Mouse (Mus musculus) limb, embryonic 14.5 days (tissue): ENCODE results near the gene Zfp458. TPM values are rescaled to one million over a fixed set of nuclear protein-coding genes. Genes with fewer than 3 reads are reported as not detected.

Source experiments
- ATAC-seq: fragments of 200-750 bp; cut with Nextera tagmentation; 2 replicates; pipeline ENCODE4 v1.8.0; 2017; ENCODE audit warnings: low read depth, moderate number of reproducible peaks, moderate TSS enrichment; ENCODE audit not compliant: low FRiP score
- DNase-seq: peaks from one replicate; pipeline ENCODE4 v3.0.0-alpha.2; 2015; ENCODE audit warnings: low spot score
- H3K27ac ChIP-seq: fragments of 300-500 bp; sonication (generic); replicated peaks from 2 replicates; pipeline ENCODE4 v1.5.1; 2014; ENCODE audit warnings: low read depth, mild to moderate bottlenecking, low read length, moderate library complexity, mixed read lengths
- H3K27me3 ChIP-seq: fragments of 300-500 bp; sonication (generic); 2 replicates; pipeline ENCODE4 v1.6.1; 2014; ENCODE audit warnings: low read length, mixed read lengths; ENCODE audit not compliant: control insufficient read depth, insufficient read depth
- H3K36me3 ChIP-seq: fragments of 300-500 bp; sonication (generic); 2 replicates; pipeline ENCODE4 v1.6.1; 2014; ENCODE audit warnings: mild to moderate bottlenecking, low read length, moderate library complexity, mixed read lengths; ENCODE audit not compliant: control insufficient read depth, insufficient read depth
- H3K4me1 ChIP-seq: fragments of 300-500 bp; sonication (generic); 2 replicates; pipeline ENCODE4 v1.6.1; 2014; ENCODE audit warnings: antibody characterized with exemption, low read length, mixed read lengths; ENCODE audit not compliant: control insufficient read depth, insufficient read depth
- H3K4me2 ChIP-seq: fragments of 300-500 bp; sonication (generic); replicated peaks from 2 replicates; pipeline ENCODE4 v1.6.1; 2014; ENCODE audit warnings: low read depth, mild to moderate bottlenecking, low read length, moderate library complexity; ENCODE audit not compliant: severe bottlenecking
- H3K4me3 ChIP-seq: fragments of 300-500 bp; sonication (generic); replicated peaks from 2 replicates; pipeline ENCODE4 v1.5.1; 2014; ENCODE audit warnings: low read length
- H3K9ac ChIP-seq: fragments of 300-500 bp; sonication (generic); 2 replicates; pipeline ENCODE4 v1.6.1; 2014; ENCODE audit warnings: mild to moderate bottlenecking, low read depth, low read length, moderate library complexity; ENCODE audit not compliant: severe bottlenecking
- H3K9me3 ChIP-seq: fragments of 300-500 bp; sonication (generic); 2 replicates; pipeline ENCODE4 v1.6.1; 2016; ENCODE audit warnings: low read length; ENCODE audit not compliant: control insufficient read depth
- POLR2A ChIP-seq: fragments of 200-500 bp; IDR thresholded peaks from 2 replicates; pipeline ENCODE4 v1.8.0; 2012; ENCODE audit warnings: inconsistent platforms, mild to moderate bottlenecking, moderate library complexity, borderline replicate concordance; ENCODE audit not compliant: insufficient read depth, insufficient read length; ENCODE audit errors: extremely low read depth
- whole genome bisulfite sequencing: fragments of 180-500 bp; shearing (Covaris S2); extraction: QIAGEN DNeasy Blood & Tissue Kit; methylation state at CpG from one replicate; pipeline ENCODE4 v1.1.7; 2014; 5-methylcytosine and 5-hydroxymethylcytosine counted together
- polyA plus RNA-seq, 2 experiments: library from polyadenylated mRNA; depleted of rRNA in 1 of 2; stranded (reverse) in 1 of 2; unstranded in 1 of 2; fragments of >200 nt; fragmentation: Nextera tagmentation in 1 of 2; extraction: Ambion mirVana in 1 of 2; gene quantifications; 2 replicates each; pipeline versions ENCODE4 v1.2.1 to v1.2.3; 2012 to 2014

Zfp458 gene
- polyA plus RNA-seq, 2 experiments = 1.6 to 2.0 TPM

GRCm38 (mm10) chr13:67268568-67269369 is 9.5 kb downstream of the Zfp458 start:
- no peak for TF ChIP-seq POLR2A
- 11% methylated on average over 18 of the region's 18 CpGs for WGBS
- no peaks in the 10 kb centered on the region for H3K9me3 ChIP-seq
- peak; percentile 89 for DNase-seq
- no peaks in the 10 kb centered on the region for H3K36me3 ChIP-seq
- no peaks in the 10 kb centered on the region for H3K27me3 ChIP-seq
- peak overlapping the region; percentile 67 for H3K4me2 ChIP-seq
- H3K4me1 ChIP-seq = no peaks in the 10 kb centered on the region
- peak overlapping the region; percentile 63 for H3K9ac ChIP-seq
- peak; percentile 93 for ATAC-seq
- no peak overlapping the region for H3K27ac ChIP-seq
- H3K4me3 ChIP-seq = peak overlapping the region; percentile 63

- ATAC-seq (no peak), DNase-seq (no peak)
- H3K4me2 ChIP-seq = no peak overlapping the region
- H3K9ac ChIP-seq = no peak overlapping the region
- no peaks in the 10 kb centered on the region for H3K4me1 ChIP-seq
- no peaks in the 10 kb centered on the region for H3K36me3 ChIP-seq
- H3K9me3 ChIP-seq = no peaks in the 10 kb centered on the region
- H3K27me3 ChIP-seq = no peaks in the 10 kb centered on the region
- no peak overlapping the region for H3K27ac ChIP-seq
- 56% methylated on average over 4 of the region's 4 CpGs for WGBS
- H3K4me3 ChIP-seq = no peak overlapping the region
- no peak for TF ChIP-seq POLR2A
Measured at GRCm38 (mm10) chr13:67214015-67214607, 64.2 kb downstream of the Zfp458 start.

Other genes starting within 250 kb of the Zfp458 start
- gene Zfp712, start 217.3 kb downstream of the Zfp458 start, polyA plus RNA-seq (2012; rRNA removed) = 1.7 and 2.0 TPM in 2 replicates
- 4.9 and 5.2 TPM in 2 replicates for gene Zfp712, start 217.3 kb downstream of the Zfp458 start, polyA plus RNA-seq (2014; fragmentation: Nextera tagmentation; extraction: Ambion mirVana)
- gene Zfp708, start 180.5 kb downstream of the Zfp458 start, polyA plus RNA-seq (2012; rRNA removed) = 3.0 and 3.9 TPM in 2 replicates
- 6.3 and 6.4 TPM in 2 replicates for gene Zfp708, start 180.5 kb downstream of the Zfp458 start, polyA plus RNA-seq (2014; fragmentation: Nextera tagmentation; extraction: Ambion mirVana)
- gene Gm28557, start 169.9 kb downstream of the Zfp458 start, polyA plus RNA-seq (2012; rRNA removed) = 4.5 and 5.5 TPM in 2 replicates
- 3.8 and 4.3 TPM in 2 replicates for gene Gm28557, start 169.9 kb downstream of the Zfp458 start, polyA plus RNA-seq (2014; fragmentation: Nextera tagmentation; extraction: Ambion mirVana)
- gene Rslcan18, start 162.2 kb downstream of the Zfp458 start, polyA plus RNA-seq (2012; rRNA removed) = 0.22 and 0.31 TPM in 2 replicates
- 0.08 and 0.39 TPM in 2 replicates for gene Rslcan18, start 162.2 kb downstream of the Zfp458 start, polyA plus RNA-seq (2014; fragmentation: Nextera tagmentation; extraction: Ambion mirVana)
- gene Zfp759, start 156.8 kb downstream of the Zfp458 start, polyA plus RNA-seq (2012; rRNA removed) = 1.2 and 1.7 TPM in 2 replicates
- gene Zfp759, start 156.8 kb downstream of the Zfp458 start, polyA plus RNA-seq (2014; fragmentation: Nextera tagmentation; extraction: Ambion mirVana) = 2.8 and 3.1 TPM in 2 replicates
- 4.2 and 6.3 TPM in 2 replicates for gene Rsl1, start 105.3 kb downstream of the Zfp458 start, polyA plus RNA-seq (2012; rRNA removed)
- gene Rsl1, start 105.3 kb downstream of the Zfp458 start, polyA plus RNA-seq (2014; fragmentation: Nextera tagmentation; extraction: Ambion mirVana) = 5.6 and 6.4 TPM in 2 replicates
- gene Zfp455, start 84.0 kb downstream of the Zfp458 start, polyA plus RNA-seq (2012; rRNA removed) = 0.99 and 1.6 TPM in 2 replicates
- gene Zfp455, start 84.0 kb downstream of the Zfp458 start, polyA plus RNA-seq (2014; fragmentation: Nextera tagmentation; extraction: Ambion mirVana) = 1.7 TPM in 2 replicates
- gene Zfp457, start 28.0 kb upstream of the Zfp458 start, polyA plus RNA-seq (2012; rRNA removed) = 1.3 and 1.6 TPM in 2 replicates
- gene Zfp457, start 28.0 kb upstream of the Zfp458 start, polyA plus RNA-seq (2014; fragmentation: Nextera tagmentation; extraction: Ambion mirVana) = 0.54 and 0.85 TPM in 2 replicates
- 3.3 and 4.1 TPM in 2 replicates for gene Zfp595, start 54.1 kb upstream of the Zfp458 start, polyA plus RNA-seq (2012; rRNA removed)
- 3.1 and 3.8 TPM in 2 replicates for gene Zfp595, start 54.1 kb upstream of the Zfp458 start, polyA plus RNA-seq (2014; fragmentation: Nextera tagmentation; extraction: Ambion mirVana)
- gene Gm28044, start 82.1 kb upstream of the Zfp458 start, polyA plus RNA-seq (2012; rRNA removed) = not detected in 2 replicates
- gene Gm28044, start 82.1 kb upstream of the Zfp458 start, polyA plus RNA-seq (2014; fragmentation: Nextera tagmentation; extraction: Ambion mirVana) = not detected in 2 replicates
- 0.95 and 0.99 TPM in 2 replicates for gene Zfp953, start 82.1 kb upstream of the Zfp458 start, polyA plus RNA-seq (2012; rRNA removed)
- gene Zfp953, start 82.1 kb upstream of the Zfp458 start, polyA plus RNA-seq (2014; fragmentation: Nextera tagmentation; extraction: Ambion mirVana) = 1.4 and 1.5 TPM in 2 replicates
- 0.15 and 0.38 TPM in 2 replicates for gene Gm28041, start 97.3 kb upstream of the Zfp458 start, polyA plus RNA-seq (2012; rRNA removed)
- gene Gm28041, start 97.3 kb upstream of the Zfp458 start, polyA plus RNA-seq (2014; fragmentation: Nextera tagmentation; extraction: Ambion mirVana) = 0.68 and 0.87 TPM in 2 replicates
- gene Zfp456, start 97.3 kb upstream of the Zfp458 start, polyA plus RNA-seq (2012; rRNA removed) = 0.73 and 1.1 TPM in 2 replicates
- 1.7 and 2.7 TPM in 2 replicates for gene Zfp456, start 97.3 kb upstream of the Zfp458 start, polyA plus RNA-seq (2014; fragmentation: Nextera tagmentation; extraction: Ambion mirVana)
- 6.1 and 7.9 TPM in 2 replicates for gene Zfp429, start 121.4 kb upstream of the Zfp458 start, polyA plus RNA-seq (2012; rRNA removed)
- 4.8 and 7.0 TPM in 2 replicates for gene Zfp429, start 121.4 kb upstream of the Zfp458 start, polyA plus RNA-seq (2014; fragmentation: Nextera tagmentation; extraction: Ambion mirVana)
- gene Zfp459, start 143.0 kb upstream of the Zfp458 start, polyA plus RNA-seq (2012; rRNA removed) = 0.53 and 0.72 TPM in 2 replicates
- 1.2 and 1.3 TPM in 2 replicates for gene Zfp459, start 143.0 kb upstream of the Zfp458 start, polyA plus RNA-seq (2014; fragmentation: Nextera tagmentation; extraction: Ambion mirVana)
- 3.8 and 5.5 TPM in 2 replicates for gene Zfp874a, start 173.2 kb upstream of the Zfp458 start, polyA plus RNA-seq (2012; rRNA removed)
- gene Zfp874a, start 173.2 kb upstream of the Zfp458 start, polyA plus RNA-seq (2014; fragmentation: Nextera tagmentation; extraction: Ambion mirVana) = 9.9 and 10.8 TPM in 2 replicates
- 3.9 and 4.3 TPM in 2 replicates for gene Zfp874b, start 205.8 kb upstream of the Zfp458 start, polyA plus RNA-seq (2012; rRNA removed)
- gene Zfp874b, start 205.8 kb upstream of the Zfp458 start, polyA plus RNA-seq (2014; fragmentation: Nextera tagmentation; extraction: Ambion mirVana) = 2.6 and 3.3 TPM in 2 replicates
- gene Zfp58, start 222.1 kb upstream of the Zfp458 start, polyA plus RNA-seq (2012; rRNA removed) = 4.9 and 7.7 TPM in 2 replicates
- 15.1 and 15.3 TPM in 2 replicates for gene Zfp58, start 222.1 kb upstream of the Zfp458 start, polyA plus RNA-seq (2014; fragmentation: Nextera tagmentation; extraction: Ambion mirVana)
- not detected in 2 replicates for gene Gm26965, start 247.7 kb upstream of the Zfp458 start, polyA plus RNA-seq (2012; rRNA removed)
- gene Gm26965, start 247.7 kb upstream of the Zfp458 start, polyA plus RNA-seq (2014; fragmentation: Nextera tagmentation; extraction: Ambion mirVana) = not detected in 2 replicates
- gene Zfp87, start 247.7 kb upstream of the Zfp458 start, polyA plus RNA-seq (2012; rRNA removed) = 15.3 and 15.4 TPM in 2 replicates
- gene Zfp87, start 247.7 kb upstream of the Zfp458 start, polyA plus RNA-seq (2014; fragmentation: Nextera tagmentation; extraction: Ambion mirVana) = 26.7 and 27.0 TPM in 2 replicates